Mouse (Mus musculus) stomach, postnatal 0 days (tissue): ENCODE data around the gene Omg.

ENCODE experiments used
- CTCF ChIP-seq: IDR thresholded peaks from 2 replicates; pipeline ENCODE4 v1.5.1; 2016; ENCODE audit warnings: antibody characterized with exemption, low read depth, mild to moderate bottlenecking, moderate library complexity
- EP300 ChIP-seq: optimal IDR thresholded peaks from 2 replicates; pipeline ENCODE3; 2016; ENCODE audit warnings: antibody characterized with exemption

DNA sequence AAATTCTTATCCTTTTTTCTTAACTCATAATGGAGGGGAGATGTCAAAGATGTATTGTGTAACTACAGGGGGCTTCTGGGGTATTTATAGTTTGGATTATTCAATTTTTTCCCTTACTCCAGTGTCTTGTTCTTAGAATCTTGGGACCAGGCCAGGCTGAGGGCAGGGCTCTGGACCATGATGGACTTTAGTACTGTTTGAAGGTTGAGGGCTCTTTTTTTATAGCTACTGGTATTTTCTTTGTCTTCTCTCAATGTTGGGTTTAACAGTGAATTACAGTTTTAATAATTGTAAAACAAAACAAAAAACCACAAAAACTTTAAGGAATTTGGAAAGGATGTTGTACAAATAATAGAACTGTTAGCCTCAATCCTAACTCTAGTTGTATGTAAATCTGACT, 50.9 kb downstream of the Omg start:
- TF ChIP-seq EP300 (no peak), CTCF (no peak)
